Mouse (Mus musculus) kidney, postnatal 4 days (tissue): ENCODE results near the gene Lenep.
A peak's percentile ranks its signal among the peaks of the same experiment; 100 is the strongest.

Experiments used
- DNase-seq, 2 experiments: peaks; one replicate each; pipeline ENCODE4 v3.0.0; 2021; ENCODE audit warnings: mixed read lengths in 2 of 2

Gene Lenep

GRCm38 (mm10) chr3:89373581-89374231, 28.9 kb downstream of the Lenep start:
- DNase-seq, result no peak

GRCm38 (mm10) chr3:89367338-89367737, 35.3 kb downstream of the Lenep start:
- no peak for DNase-seq

GRCm38 (mm10) chr3:89365486-89366414, 36.8 kb downstream of the Lenep start:
- DNase-seq, result peak; percentile 54 to 72

- no peak for DNase-seq
Measured at GRCm38 (mm10) chr3:89365153-89365485, 37.5 kb downstream of the Lenep start, which contains the start of gene Dcst1. Gene Dcst1, minus strand, starts transcription at chr3:89365253.

DNA sequence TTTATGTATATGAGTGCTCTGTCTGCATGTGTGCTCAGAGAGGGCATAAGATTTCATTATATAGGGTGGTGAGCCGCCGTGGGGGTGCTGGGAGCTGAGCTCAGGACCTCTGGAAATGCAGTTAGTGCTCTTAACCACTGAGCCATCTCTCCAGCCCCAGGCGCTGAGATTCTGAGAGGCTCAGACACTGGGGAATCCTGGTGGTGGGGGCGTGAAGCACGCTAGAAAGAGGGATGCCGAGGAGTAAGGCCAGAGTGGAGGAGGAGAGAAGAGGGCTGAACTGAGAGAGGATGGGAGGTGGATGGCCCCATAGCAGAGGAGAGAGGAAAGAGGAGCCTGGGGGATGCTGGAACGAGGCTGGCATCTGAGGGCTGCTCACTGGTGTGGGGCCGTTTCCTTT, 38.0 kb downstream of the Lenep start:
- DNase-seq, result no peak

DNA sequence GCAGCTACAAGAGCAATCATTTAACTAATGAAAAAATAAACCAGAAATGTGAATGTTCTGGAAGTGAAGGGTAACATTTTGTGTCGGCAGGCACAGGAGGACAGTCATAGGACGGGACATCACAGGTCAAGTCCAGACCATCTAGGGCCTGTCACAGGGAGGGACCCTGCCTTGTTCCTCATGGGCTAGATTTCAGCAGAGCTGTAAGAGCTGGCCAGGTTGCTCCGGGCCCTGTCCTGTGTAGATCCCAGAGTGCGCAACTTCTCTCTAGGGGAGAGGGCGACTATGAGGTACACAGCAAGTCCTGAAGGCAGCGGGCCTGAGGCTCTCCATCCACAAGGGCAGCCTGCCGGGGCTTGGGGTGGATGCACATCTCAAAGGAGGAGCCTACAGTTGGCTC, 40.9 kb downstream of the Lenep start, which contains the start of gene Dcst2:
TSS of gene Dcst2 (plus strand) at position 301 of the 400 bp plus-strand sequence.
- no peak for DNase-seq

GRCm38 (mm10) chr3:89360237-89360636, 42.4 kb downstream of the Lenep start:
- no peak for DNase-seq

DNA sequence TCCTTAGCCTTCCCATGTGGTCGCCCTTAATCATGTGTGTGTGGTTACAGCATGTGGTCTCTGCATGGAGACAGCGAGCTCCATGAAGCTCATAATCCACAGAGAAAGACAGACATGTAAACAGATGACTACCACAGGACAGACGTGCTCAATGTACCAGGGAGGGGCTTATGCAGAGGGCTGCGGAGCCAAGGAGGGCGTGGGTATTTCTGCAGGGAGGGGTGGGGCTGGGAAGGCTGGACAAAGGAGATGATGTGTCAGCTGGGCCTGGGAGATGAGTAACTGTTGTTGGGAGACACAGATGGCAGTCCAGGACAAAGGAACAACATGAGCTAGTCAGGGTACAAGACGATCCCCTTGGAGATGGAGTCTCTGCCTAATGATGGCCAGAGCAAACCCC, 43.0 kb downstream of the Lenep start:
- no peak for DNase-seq

GRCm38 (mm10) chr3:89356029-89356428, 46.6 kb downstream of the Lenep start:
- DNase-seq, result no peak

- peak in 1 of 2 experiments; percentile 57 for DNase-seq
Measured at GRCm38 (mm10) chr3:89355512-89355902, 47.1 kb downstream of the Lenep start.

GRCm38 (mm10) chr3:89354816-89355511, 47.6 kb downstream of the Lenep start:
- DNase-seq, result peak; percentile 93

DNA sequence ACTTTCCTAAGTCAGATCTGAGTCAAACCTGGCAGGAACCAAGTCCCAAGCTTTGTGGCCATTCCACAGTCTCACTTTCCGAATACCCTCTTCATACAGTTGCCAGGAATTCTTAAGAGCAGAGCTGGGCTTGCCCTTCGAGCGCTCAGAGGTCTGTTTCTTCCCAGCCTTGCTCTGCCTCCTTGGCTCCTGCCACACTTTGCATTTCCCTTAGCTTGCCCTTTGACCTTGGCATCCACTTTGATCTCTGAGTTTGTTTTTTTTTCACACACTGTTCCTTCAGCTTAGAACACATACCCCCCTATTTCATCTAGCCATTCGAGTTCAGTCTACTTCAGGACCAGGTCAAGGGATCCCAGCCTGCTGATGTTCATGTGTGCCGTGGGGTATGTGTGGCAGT, 51.3 kb downstream of the Lenep start:
- no peak for DNase-seq
